Mouse (Mus musculus) G1E (cell line): ENCODE results near the gene Kank2.

Source experiments
- CTCF ChIP-seq: IDR thresholded peaks from 2 replicates; pipeline ENCODE4 v1.5.1; 2012; ENCODE audit warnings: low read depth, low read length, inconsistent platforms, mixed read lengths
- GATA1 ChIP-seq: IDR thresholded peaks from 2 replicates; pipeline ENCODE4 v1.6.1; 2012; ENCODE audit warnings: borderline replicate concordance, low read length, inconsistent platforms, mixed read lengths
- POLR2AphosphoS5 ChIP-seq: IDR thresholded peaks from 2 replicates; pipeline ENCODE4 v1.6.1; 2012; ENCODE audit warnings: low read depth, low read length, inconsistent platforms; ENCODE audit not compliant: insufficient replicate concordance

GRCm38 (mm10) chr9:21822686-21823085 lies 24.1 kb upstream of the Kank2 start:
- TF ChIP-seq GATA1, result no peak
- TF ChIP-seq CTCF, result no peak
- TF ChIP-seq POLR2AphosphoS5, result no peak
